Mouse (Mus musculus) spleen, adult 2 months (tissue): ENCODE results near the gene Kmt2d.

ENCODE experiments used
- CTCF ChIP-seq: fragments of 200-500 bp; IDR thresholded peaks from 2 replicates; pipeline ENCODE4 v1.5.1; 2011; ENCODE audit warnings: mild to moderate bottlenecking, inconsistent platforms; ENCODE audit not compliant: insufficient read depth, insufficient read length, insufficient replicate concordance; ENCODE audit errors: extremely low read depth
- POLR2A ChIP-seq: fragments of 200-500 bp; IDR thresholded peaks from 2 replicates; pipeline ENCODE4 v1.6.1; 2011; ENCODE audit warnings: low read depth, low read length, inconsistent platforms

DNA sequence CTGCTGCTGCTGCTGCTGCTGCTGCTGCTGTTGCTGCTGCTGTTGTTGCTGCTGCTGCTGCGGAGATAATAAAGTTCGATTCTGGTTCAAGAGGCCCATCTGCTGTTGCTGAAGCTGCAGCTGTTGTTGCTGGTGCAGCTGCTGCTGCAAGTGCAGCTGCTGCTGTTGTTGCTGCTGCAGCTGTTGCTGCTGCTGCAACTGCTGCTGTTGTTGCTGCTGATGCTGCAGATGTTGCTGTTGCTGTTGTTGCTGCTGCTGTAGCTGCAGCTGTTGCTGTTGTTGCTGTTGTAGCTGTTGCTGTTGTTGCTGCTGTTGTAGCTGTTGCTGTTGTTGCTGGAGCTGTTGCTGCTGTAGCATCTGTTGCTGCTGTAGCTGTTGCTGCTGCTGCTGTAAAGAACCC lies 25.9 kb downstream of the Kmt2d start:
- TF ChIP-seq POLR2A (no peak), CTCF (no peak)
